Mouse (Mus musculus): ENCODE results near the gene Banp. TPM values are rescaled to one million over a fixed set of nuclear protein-coding genes. Genes with fewer than 3 reads are reported as not detected.

The Banp gene
- polyA plus RNA-seq, 2 experiments: 33.2 to 97.7 TPM

DNA sequence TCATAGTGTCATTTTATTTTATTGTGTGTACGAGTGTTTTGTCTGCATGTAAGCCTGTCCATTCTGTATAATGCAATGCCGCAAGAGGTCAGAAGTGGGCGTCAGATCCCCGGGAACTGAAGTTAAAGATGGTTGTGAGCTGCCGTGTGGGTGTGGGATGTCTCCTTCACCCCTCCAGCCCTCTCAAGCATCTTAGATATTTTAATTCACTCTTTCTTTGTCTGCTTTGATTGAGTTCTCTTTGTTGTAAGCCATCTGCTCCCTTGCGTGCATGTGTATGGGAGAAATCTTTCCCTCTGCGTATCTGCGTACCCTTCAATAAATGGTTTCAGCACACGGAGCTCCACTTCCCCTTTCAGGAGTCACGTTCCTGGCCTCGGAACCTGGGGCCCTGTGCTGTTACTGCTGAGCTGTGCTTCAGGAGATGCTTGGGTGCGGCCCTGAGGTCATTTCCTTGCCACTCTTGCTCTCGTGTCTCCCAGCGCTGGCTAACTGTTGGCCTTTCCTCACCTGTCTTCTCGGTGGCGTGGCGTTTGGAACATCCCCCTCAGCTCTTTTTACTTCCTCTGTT is 22.0 kb downstream of the Banp start:
- H3K4me3 ChIP-seq (replicated peaks; ENCODE audit: low read length): no peak overlapping the region
- no peaks in the 10 kb centered on the region for H3K27me3 ChIP-seq (ENCODE audit: control insufficient read depth, insufficient read depth, low read length)
- H3K9me3 ChIP-seq (ENCODE audit: control insufficient read depth, low read length): no peaks in the 10 kb centered on the region
- H3K9ac ChIP-seq (ENCODE audit: low read depth, low read length, severe bottlenecking): no peak overlapping the region
- no peak overlapping the region for H3K27ac ChIP-seq (replicated peaks; ENCODE audit: low read depth, low read length)
- H3K4me2 ChIP-seq (replicated peaks; ENCODE audit: low read depth, low read length, severe bottlenecking): no peak overlapping the region
- no peak for TF ChIP-seq POLR2A (IDR thresholded peaks at IDR 0.05; ENCODE audit: borderline replicate concordance, extremely low read depth, insufficient read depth, insufficient read length)
- H3K36me3 ChIP-seq (ENCODE audit: control insufficient read depth, insufficient read depth, low read length): peaks cover 29% of the 10 kb centered on the region
- DNase-seq (ENCODE audit: low spot score) (no peak), ATAC-seq (ENCODE audit: low FRiP score, low read depth) (no peak)
- WGBS: 72% methylated on average over 17 of the region's 17 CpGs
- peaks cover 22% of the 10 kb centered on the region for H3K4me1 ChIP-seq (ENCODE audit: control insufficient read depth, insufficient read depth, low read length)

DNA sequence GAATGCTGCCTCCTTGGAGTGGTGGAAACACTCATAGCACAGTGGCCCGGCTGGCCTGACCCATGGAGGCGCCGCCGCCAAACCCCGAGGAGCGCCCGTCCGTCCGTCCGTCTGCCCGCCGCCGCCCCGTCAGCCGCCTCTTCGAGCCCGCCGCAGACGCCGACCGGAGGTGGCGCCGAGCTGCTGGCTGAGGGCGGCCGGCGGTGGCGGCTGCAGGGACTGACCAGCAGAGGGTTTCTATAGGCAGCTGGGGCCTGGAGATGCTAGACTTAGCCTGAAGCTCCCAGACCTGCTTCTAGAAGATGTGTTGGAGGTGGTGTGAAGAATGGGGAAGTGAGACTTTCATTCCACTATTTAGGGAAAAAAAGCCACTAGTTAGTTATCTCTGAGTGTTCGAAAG is 24.4 kb downstream of the Banp start:
- no peaks in the 10 kb centered on the region for H3K9me3 ChIP-seq (ENCODE audit: control insufficient read depth, low read length)
- 91% methylated on average over 28 of the region's 28 CpGs for WGBS
- H3K4me2 ChIP-seq (replicated peaks; ENCODE audit: low read depth, low read length, severe bottlenecking): no peak overlapping the region
- ATAC-seq (ENCODE audit: low FRiP score, low read depth) (no peak), DNase-seq (ENCODE audit: low spot score) (no peak)
- no peak overlapping the region for H3K9ac ChIP-seq (ENCODE audit: low read depth, low read length, severe bottlenecking)
- no peak overlapping the region for H3K27ac ChIP-seq (replicated peaks; ENCODE audit: low read depth, low read length)
- H3K4me3 ChIP-seq (replicated peaks; ENCODE audit: low read length): no peak overlapping the region
- no peaks in the 10 kb centered on the region for H3K4me1 ChIP-seq (ENCODE audit: control insufficient read depth, insufficient read depth, low read length)
- peaks cover 50% of the 10 kb centered on the region for H3K36me3 ChIP-seq (ENCODE audit: control insufficient read depth, insufficient read depth, low read length)
- TF ChIP-seq POLR2A (IDR thresholded peaks at IDR 0.05; ENCODE audit: borderline replicate concordance, extremely low read depth, insufficient read depth, insufficient read length): no peak
- no peaks in the 10 kb centered on the region for H3K27me3 ChIP-seq (ENCODE audit: control insufficient read depth, insufficient read depth, low read length)

DNA sequence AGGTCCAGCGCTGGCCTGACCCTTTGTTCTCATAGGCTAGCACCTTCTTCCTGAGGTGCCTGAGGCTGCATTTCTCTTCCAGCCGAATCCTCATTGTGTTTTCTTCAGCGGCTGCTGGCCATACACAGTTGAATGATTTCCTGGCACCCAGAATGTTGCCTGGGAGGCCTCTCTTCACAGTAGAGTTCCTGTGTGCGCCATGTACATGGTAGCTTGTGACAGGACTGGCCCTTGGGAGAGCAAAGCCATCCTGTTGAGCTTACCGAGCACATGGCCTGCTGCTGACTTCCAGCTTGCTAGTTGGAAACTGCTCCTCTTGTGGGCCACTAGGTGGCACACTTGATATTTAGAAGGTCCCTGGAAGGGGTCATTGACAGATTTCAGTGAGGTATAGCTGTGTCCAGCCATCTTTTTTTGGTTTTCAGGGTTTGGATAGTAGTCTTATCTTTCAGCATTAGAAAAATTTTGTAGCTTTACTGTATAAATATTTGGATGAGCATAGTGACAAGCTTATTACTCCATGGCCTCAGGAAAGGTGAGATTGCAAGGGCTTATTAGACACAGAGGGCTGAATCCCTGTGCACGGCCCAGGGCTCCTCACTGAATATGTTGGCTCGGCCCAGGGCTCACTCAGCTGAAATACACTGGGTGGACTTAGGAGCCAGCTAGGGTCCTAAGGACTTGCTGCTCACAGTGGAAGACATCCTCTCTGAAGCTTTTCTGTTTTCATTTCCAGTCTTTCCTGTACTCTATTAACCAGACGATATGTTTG is 28.5 kb downstream of the Banp start:
- H3K27me3 ChIP-seq (ENCODE audit: control insufficient read depth, insufficient read depth, low read length): no peaks in the 10 kb centered on the region
- peaks cover 76% of the 10 kb centered on the region for H3K36me3 ChIP-seq (ENCODE audit: control insufficient read depth, insufficient read depth, low read length)
- no peaks in the 10 kb centered on the region for H3K9me3 ChIP-seq (ENCODE audit: control insufficient read depth, low read length)
- no peak overlapping the region for H3K9ac ChIP-seq (ENCODE audit: low read depth, low read length, severe bottlenecking)
- H3K4me3 ChIP-seq (replicated peaks; ENCODE audit: low read length): no peak overlapping the region
- H3K4me1 ChIP-seq (ENCODE audit: control insufficient read depth, insufficient read depth, low read length): no peaks in the 10 kb centered on the region
- 75% methylated on average over 8 of the region's 8 CpGs for WGBS
- no peak for TF ChIP-seq POLR2A (IDR thresholded peaks at IDR 0.05; ENCODE audit: borderline replicate concordance, extremely low read depth, insufficient read depth, insufficient read length)
- ATAC-seq (ENCODE audit: low FRiP score, low read depth) (peak; percentile 60; the same call in 1 of the 2 replicates), DNase-seq (ENCODE audit: low spot score) (peak; percentile 66)
- H3K27ac ChIP-seq (replicated peaks; ENCODE audit: low read depth, low read length): no peak overlapping the region
- no peak overlapping the region for H3K4me2 ChIP-seq (replicated peaks; ENCODE audit: low read depth, low read length, severe bottlenecking)

- ATAC-seq (ENCODE audit: low FRiP score, low read depth) (no peak), DNase-seq (ENCODE audit: low spot score) (no peak)
- Histone ChIP-seq H3K27ac (replicated peaks; ENCODE audit: low read depth, low read length) (no peak overlapping the region), H3K4me1 (ENCODE audit: control insufficient read depth, insufficient read depth, low read length) (no peaks in the 10 kb centered on the region), H3K4me2 (replicated peaks; ENCODE audit: low read depth, low read length, severe bottlenecking) (no peak overlapping the region), H3K9me3 (ENCODE audit: control insufficient read depth, low read length) (no peaks in the 10 kb centered on the region), H3K27me3 (ENCODE audit: control insufficient read depth, insufficient read depth, low read length) (no peaks in the 10 kb centered on the region), H3K4me3 (replicated peaks; ENCODE audit: low read length) (no peak overlapping the region), H3K36me3 (ENCODE audit: control insufficient read depth, insufficient read depth, low read length) (peaks cover 82% of the 10 kb centered on the region), H3K9ac (ENCODE audit: low read depth, low read length, severe bottlenecking) (no peak overlapping the region)
- no peak for TF ChIP-seq POLR2A (IDR thresholded peaks at IDR 0.05; ENCODE audit: borderline replicate concordance, extremely low read depth, insufficient read depth, insufficient read length)
- 94% methylated on average over 13 of the region's 13 CpGs for WGBS
These were observed 29.1 kb downstream of the Banp start for GRCm38 (mm10) chr8:121978670-121979069.

- Histone ChIP-seq H3K4me3 (replicated peaks; ENCODE audit: low read length) (no peak overlapping the region), H3K27ac (replicated peaks; ENCODE audit: low read depth, low read length) (no peak overlapping the region), H3K4me1 (ENCODE audit: control insufficient read depth, insufficient read depth, low read length) (no peaks in the 10 kb centered on the region), H3K36me3 (ENCODE audit: control insufficient read depth, insufficient read depth, low read length) (peaks cover 76% of the 10 kb centered on the region), H3K4me2 (replicated peaks; ENCODE audit: low read depth, low read length, severe bottlenecking) (no peak overlapping the region), H3K9me3 (ENCODE audit: control insufficient read depth, low read length) (no peaks in the 10 kb centered on the region), H3K9ac (ENCODE audit: low read depth, low read length, severe bottlenecking) (no peak overlapping the region), H3K27me3 (ENCODE audit: control insufficient read depth, insufficient read depth, low read length) (no peaks in the 10 kb centered on the region)
- no peak for TF ChIP-seq POLR2A (IDR thresholded peaks at IDR 0.05; ENCODE audit: borderline replicate concordance, extremely low read depth, insufficient read depth, insufficient read length)
- ATAC-seq (ENCODE audit: low FRiP score, low read depth): no peak
- 89% methylated on average over 11 of the region's 11 CpGs for WGBS
- no peak for DNase-seq (ENCODE audit: low spot score)
These were observed 31.4 kb downstream of the Banp start for GRCm38 (mm10) chr8:121980792-121981519.
